Mouse (Mus musculus): ENCODE results near the gene Kdm7a. TPM values are rescaled to one million over a fixed set of nuclear protein-coding genes. Genes with fewer than 3 reads are reported as not detected.

The Kdm7a gene
- polyA plus RNA-seq, 1 experiment from 2014 or later = 9.1 TPM

DNA sequence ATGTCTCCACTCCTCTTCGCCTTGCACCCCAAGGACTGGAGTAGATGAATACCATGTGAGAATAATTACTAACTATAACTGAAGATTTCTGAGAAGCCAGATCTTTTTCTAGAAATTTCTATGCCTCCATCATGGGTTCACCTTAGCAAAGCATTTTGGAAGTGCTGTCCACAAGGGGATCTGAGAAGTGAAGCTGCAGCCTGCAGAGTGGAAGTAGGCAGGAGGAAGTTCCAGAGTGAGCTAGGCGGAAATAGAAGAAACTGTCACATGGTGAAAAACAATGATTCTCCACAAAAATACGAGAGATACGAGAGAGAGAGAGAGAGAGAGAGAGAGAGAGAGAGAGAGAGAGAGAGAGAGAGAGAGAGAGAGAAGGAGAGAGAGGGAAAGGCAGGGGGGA lies 26.0 kb upstream of the Kdm7a start:
- 0 out of 2 replicates have a peak, but pooled peaks cover 3% of the 10 kb centered on the region for H3K4me1 ChIP-seq (replicated peaks)
- no peak overlapping the region for H3K27ac ChIP-seq
- no peak overlapping the region for H3K4me2 ChIP-seq
- ATAC-seq (ENCODE audit: low read depth) = no peak
- H3K27me3 ChIP-seq = 0 out of 2 replicates have a peak, but pooled peaks cover 3% of the 10 kb centered on the region
- no peak overlapping the region for H3K4me3 ChIP-seq (replicated peaks)
- no peak overlapping the region for H3K9ac ChIP-seq
- 38% methylated on average over 4 of the region's 4 CpGs for WGBS (ENCODE audit: insufficient replicate concordance)
- DNase-seq = no peak
- no peaks in the 10 kb centered on the region for H3K36me3 ChIP-seq
- no peaks in the 10 kb centered on the region for H3K9me3 ChIP-seq (replicated peaks)

DNA sequence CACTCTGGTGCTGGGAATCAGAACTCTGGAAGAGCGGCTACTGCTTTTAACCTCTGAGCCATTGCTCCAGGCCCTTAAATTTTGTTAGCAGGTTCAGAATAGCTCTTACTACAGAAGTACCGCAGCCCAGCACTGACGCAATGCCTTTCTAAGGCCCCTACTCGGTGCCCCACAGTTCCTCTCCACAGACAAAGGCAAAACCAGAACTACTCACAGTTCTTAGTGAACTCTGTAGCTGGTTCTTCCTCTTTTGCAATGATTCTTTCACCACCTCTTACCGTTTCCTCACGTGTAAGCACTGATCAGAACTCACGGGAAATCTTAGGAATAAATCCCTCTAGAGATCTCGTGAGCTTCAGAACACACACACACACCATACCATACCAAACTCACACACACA lies 24.1 kb upstream of the Kdm7a start:
- 35% methylated on average over 8 of the region's 8 CpGs for WGBS (ENCODE audit: insufficient replicate concordance)
- Histone ChIP-seq H3K4me1 (replicated peaks) (no peaks in the 10 kb centered on the region), H3K9me3 (replicated peaks) (no peaks in the 10 kb centered on the region), H3K4me2 (no peak overlapping the region), H3K36me3 (no peaks in the 10 kb centered on the region), H3K4me3 (replicated peaks) (no peak overlapping the region), H3K9ac (no peak overlapping the region), H3K27me3 (0 out of 2 replicates have a peak, but pooled peaks cover 3% of the 10 kb centered on the region), H3K27ac (no peak overlapping the region)
- ATAC-seq (ENCODE audit: low read depth) = no peak
- no peak for DNase-seq

DNA sequence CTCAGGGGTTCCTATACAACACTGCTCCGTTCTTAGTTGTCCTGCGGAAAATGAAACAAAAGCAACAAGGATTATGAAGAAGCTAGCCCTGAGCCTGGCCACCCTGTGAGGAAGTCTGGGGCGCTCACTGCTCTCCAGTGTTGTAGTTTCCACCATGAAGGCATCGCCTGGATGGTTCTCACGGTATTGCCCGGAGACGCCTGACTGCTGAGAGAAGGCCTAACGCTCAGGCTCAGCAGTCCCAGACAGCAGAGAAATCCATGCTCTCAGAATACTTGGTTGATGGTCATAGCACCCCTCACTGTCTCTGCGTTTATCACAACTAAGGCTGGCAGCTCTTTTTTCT lies 20.0 kb upstream of the Kdm7a start:
- no peak overlapping the region for H3K4me2 ChIP-seq

DNA sequence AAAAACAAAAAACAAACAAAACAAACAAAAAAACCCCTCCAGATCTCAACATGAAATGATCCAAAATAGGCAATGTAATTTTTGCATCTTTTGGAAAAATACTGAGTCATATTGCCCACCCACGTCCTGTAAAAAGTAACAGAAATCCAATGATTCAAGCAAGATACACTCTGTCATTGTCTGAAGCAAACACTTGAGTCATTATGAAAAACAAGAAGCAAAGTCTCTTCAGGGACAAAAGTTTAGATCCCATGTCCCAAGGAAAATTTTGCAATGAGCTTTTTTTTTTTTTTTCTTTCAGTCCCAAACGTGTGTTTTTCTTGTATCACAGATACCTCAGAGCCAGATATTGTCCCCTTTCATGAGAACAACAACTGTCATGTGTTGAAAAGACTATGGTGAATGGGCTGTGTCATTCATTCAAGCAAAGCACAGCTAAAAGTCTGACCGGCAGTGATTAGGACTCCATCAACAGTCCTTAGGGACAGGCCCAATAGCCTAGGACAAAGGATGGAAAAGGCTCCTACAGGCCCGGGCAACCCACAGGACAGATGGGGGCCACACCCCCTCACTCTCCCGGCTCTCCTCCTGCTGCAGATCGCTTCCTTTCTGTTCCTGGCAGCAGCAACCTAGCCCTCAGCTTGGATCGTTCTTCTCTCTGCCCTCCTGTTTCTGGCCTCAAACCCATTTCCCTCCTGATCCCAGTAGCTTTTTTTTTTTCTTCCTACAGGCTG lies 19.5 kb upstream of the Kdm7a start:
- no peak overlapping the region for H3K27ac ChIP-seq
- 27% methylated on average over 7 of the region's 7 CpGs for WGBS (ENCODE audit: insufficient replicate concordance)
- H3K4me3 ChIP-seq (replicated peaks) = no peak overlapping the region
- H3K9me3 ChIP-seq (replicated peaks) = no peaks in the 10 kb centered on the region
- DNase-seq (no peak), ATAC-seq (ENCODE audit: low read depth) (no peak)
- H3K4me2 ChIP-seq = no peak overlapping the region
- H3K36me3 ChIP-seq = no peaks in the 10 kb centered on the region
- peaks cover 4% of the 10 kb centered on the region for H3K4me1 ChIP-seq (replicated peaks)
- no peak overlapping the region for H3K9ac ChIP-seq
- H3K27me3 ChIP-seq = no peaks in the 10 kb centered on the region

More for the DNA sequence above, 20.0 kb upstream of the Kdm7a start:
- WGBS (ENCODE audit: insufficient replicate concordance) = 47% methylated on average over 9 of the region's 9 CpGs
- no peaks in the 10 kb centered on the region for H3K36me3 ChIP-seq
- no peak overlapping the region for H3K4me3 ChIP-seq (replicated peaks)
- H3K27ac ChIP-seq = no peak overlapping the region
- DNase-seq (no peak), ATAC-seq (ENCODE audit: low read depth) (no peak)
- H3K4me1 ChIP-seq (replicated peaks) = peaks cover 4% of the 10 kb centered on the region
- no peaks in the 10 kb centered on the region for H3K27me3 ChIP-seq
- no peaks in the 10 kb centered on the region for H3K9me3 ChIP-seq (replicated peaks)
- no peak overlapping the region for H3K9ac ChIP-seq

DNA sequence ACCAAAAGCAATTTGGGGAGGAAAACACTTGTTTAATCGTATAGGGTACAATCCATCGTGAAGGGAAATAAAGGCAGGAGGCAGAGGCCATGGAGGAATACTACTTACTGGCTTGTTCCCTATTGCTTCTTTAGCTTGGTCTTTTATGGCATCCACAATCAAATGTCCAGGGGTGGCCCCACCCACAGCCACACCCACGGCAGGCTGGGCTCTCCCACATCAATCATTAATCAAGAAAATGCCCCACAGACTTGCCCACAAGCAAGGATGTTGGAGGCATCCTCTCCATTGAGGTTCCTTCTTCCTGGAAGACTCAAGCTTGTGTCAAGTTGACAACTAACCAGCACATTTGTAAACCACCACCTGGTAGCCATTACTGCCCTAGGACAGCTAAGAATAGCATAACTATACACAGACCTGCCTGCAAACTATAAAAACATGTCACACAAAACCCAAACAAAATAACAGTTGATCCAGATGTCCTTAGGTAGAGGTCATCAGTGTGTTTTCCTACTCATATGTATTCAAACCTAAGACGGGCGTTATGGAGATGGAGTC lies 16.8 kb upstream of the Kdm7a start:
- no peak overlapping the region for H3K4me2 ChIP-seq
- DNase-seq = no peak
- WGBS (ENCODE audit: insufficient replicate concordance) = 69% methylated on average over 5 of the region's 5 CpGs
- no peak overlapping the region for H3K27ac ChIP-seq
- H3K9ac ChIP-seq = no peak overlapping the region
- no peaks in the 10 kb centered on the region for H3K27me3 ChIP-seq
- peaks cover 4% of the 10 kb centered on the region for H3K4me1 ChIP-seq (replicated peaks)
- no peaks in the 10 kb centered on the region for H3K9me3 ChIP-seq (replicated peaks)
- no peak overlapping the region for H3K4me3 ChIP-seq (replicated peaks)
- no peaks in the 10 kb centered on the region for H3K36me3 ChIP-seq
- no peak for ATAC-seq (ENCODE audit: low read depth)

DNA sequence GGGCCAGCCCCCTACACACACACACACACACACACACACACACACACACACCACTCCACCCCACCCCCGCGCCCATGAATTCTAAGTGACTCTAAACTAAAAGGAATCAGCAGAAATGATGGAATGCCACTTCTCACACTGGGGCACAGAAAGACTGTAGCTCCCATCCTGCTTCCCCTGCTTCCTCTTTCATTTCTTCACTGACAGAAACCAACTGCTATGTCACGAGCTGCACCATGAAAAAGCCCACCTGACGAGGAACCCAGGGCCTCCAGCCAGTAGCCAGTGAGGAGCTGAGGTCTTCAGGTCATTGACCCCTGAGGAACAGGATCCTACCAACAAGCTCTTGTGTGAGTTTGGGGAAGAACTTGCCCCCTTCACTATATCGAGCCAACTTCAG lies 15.9 kb upstream of the Kdm7a start:
- WGBS (ENCODE audit: insufficient replicate concordance) = 49% methylated on average over 5 of the region's 5 CpGs

DNA sequence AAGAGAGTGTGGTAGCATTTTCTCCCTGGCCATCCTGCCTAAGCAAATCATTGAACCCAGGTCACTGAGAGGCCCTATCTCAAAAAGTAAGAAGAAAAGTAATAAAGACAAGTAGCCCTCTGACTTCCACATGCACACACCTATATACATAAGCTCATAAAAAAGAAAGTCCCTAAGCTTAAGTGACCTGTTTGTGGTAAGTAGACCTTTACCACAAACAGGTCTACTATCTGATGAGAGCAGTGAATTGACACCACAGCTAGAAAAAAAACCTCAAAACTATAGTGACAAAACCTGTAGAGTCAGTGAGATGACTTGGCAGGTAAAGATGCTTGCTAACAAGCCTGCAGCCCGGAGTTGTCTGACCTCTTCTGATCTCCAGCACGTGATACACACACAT lies 11.4 kb upstream of the Kdm7a start:
- no peak for ATAC-seq (ENCODE audit: low read depth)
- Histone ChIP-seq H3K36me3 (no peaks in the 10 kb centered on the region), H3K27me3 (no peaks in the 10 kb centered on the region), H3K4me1 (replicated peaks) (no peaks in the 10 kb centered on the region), H3K9me3 (replicated peaks) (no peaks in the 10 kb centered on the region), H3K9ac (no peak overlapping the region), H3K27ac (no peak overlapping the region), H3K4me2 (no peak overlapping the region), H3K4me3 (replicated peaks) (no peak overlapping the region)
- 64% methylated on average over 2 of the region's 2 CpGs for WGBS (ENCODE audit: insufficient replicate concordance)
- no peak for DNase-seq

More for the DNA sequence above, 15.9 kb upstream of the Kdm7a start:
- ATAC-seq (ENCODE audit: low read depth) (no peak), DNase-seq (no peak)
- H3K9ac ChIP-seq = no peak overlapping the region
- no peaks in the 10 kb centered on the region for H3K36me3 ChIP-seq
- H3K4me2 ChIP-seq = no peak overlapping the region
- H3K9me3 ChIP-seq (replicated peaks) = no peaks in the 10 kb centered on the region
- no peak overlapping the region for H3K27ac ChIP-seq
- no peak overlapping the region for H3K4me3 ChIP-seq (replicated peaks)
- H3K4me1 ChIP-seq (replicated peaks) = peaks cover 4% of the 10 kb centered on the region
- no peaks in the 10 kb centered on the region for H3K27me3 ChIP-seq

DNA sequence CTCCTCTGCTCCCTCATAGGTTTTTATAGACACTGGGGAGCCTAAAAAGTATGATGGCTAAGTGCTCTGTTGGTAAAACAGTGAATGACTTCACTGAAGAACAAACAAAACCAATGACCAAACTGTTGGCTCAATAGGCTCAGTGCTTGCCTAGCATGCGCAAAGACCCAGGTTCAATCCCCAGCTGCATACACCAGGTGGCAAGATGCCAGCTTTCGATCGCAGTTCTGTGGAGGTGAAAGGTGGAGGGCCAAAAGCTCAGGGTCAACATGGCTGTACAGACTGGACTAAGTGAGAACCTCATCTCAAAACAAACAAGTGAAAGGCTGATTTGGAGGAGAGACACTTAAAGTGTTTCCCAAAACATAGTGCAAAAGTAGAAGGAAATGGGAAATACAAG lies 10.5 kb upstream of the Kdm7a start:
- no peak overlapping the region for H3K4me3 ChIP-seq (replicated peaks)
- no peaks in the 10 kb centered on the region for H3K9me3 ChIP-seq (replicated peaks)
- ATAC-seq (ENCODE audit: low read depth) (no peak), DNase-seq (no peak)
- H3K4me1 ChIP-seq (replicated peaks) = no peaks in the 10 kb centered on the region
- no peaks in the 10 kb centered on the region for H3K36me3 ChIP-seq
- H3K9ac ChIP-seq = no peak overlapping the region
- H3K27ac ChIP-seq = no peak overlapping the region
- H3K4me2 ChIP-seq = no peak overlapping the region
- peaks cover 7% of the 10 kb centered on the region; the same call in 1 of the 2 replicates for H3K27me3 ChIP-seq
- 80% methylated on average over 3 of the region's 3 CpGs for whole genome bisulfite sequencing (ENCODE audit: insufficient replicate concordance)

GRCm38 (mm10) chr6:39214949-39215606 lies 8.5 kb upstream of the Kdm7a start:
- no peaks in the 10 kb centered on the region for H3K36me3 ChIP-seq
- no peak for DNase-seq

DNA sequence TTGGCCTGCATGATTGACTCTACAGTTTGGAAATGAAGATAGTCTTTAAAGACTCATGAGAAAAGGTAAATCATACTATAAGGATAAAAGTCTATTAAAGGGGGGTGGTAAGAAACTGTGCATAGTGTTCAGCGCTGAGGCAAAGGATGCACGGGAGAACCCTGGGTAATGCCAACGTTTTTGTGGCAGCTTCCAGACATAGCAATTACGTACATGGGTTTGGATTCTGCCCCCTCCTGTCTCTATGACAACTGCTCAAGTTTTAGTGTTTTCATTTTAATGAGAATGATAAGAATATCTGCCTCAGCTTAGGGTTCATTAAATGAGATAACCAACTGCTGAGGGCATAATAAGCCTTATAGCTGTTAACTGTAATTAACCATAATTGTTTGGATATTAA lies 3.1 kb upstream of the Kdm7a start:
- H3K9ac ChIP-seq = no peak overlapping the region
- H3K9me3 ChIP-seq (replicated peaks) = no peaks in the 10 kb centered on the region
- no peak overlapping the region for H3K27ac ChIP-seq
- WGBS (ENCODE audit: insufficient replicate concordance) = 65% methylated on average over 4 of the region's 4 CpGs
- DNase-seq = no peak
- H3K27me3 ChIP-seq = peaks cover 7% of the 10 kb centered on the region; the same call in 1 of the 2 replicates
- no peaks in the 10 kb centered on the region for H3K36me3 ChIP-seq
- no peak overlapping the region for H3K4me2 ChIP-seq
- no peak overlapping the region for H3K4me3 ChIP-seq (replicated peaks)
- peaks cover 3% of the 10 kb centered on the region for H3K4me1 ChIP-seq (replicated peaks)
- no peak for ATAC-seq (ENCODE audit: low read depth)

More at GRCm38 (mm10) chr6:39214949-39215606, 8.5 kb upstream of the Kdm7a start:
- no peak overlapping the region for H3K9ac ChIP-seq
- H3K4me2 ChIP-seq = no peak overlapping the region
- H3K27me3 ChIP-seq = peaks cover 7% of the 10 kb centered on the region; the same call in 1 of the 2 replicates
- H3K27ac ChIP-seq = no peak overlapping the region
- no peak for ATAC-seq (ENCODE audit: low read depth)
- H3K9me3 ChIP-seq (replicated peaks) = no peaks in the 10 kb centered on the region
- H3K4me1 ChIP-seq (replicated peaks) = no peaks in the 10 kb centered on the region
- no peak overlapping the region for H3K4me3 ChIP-seq (replicated peaks)
- 73% methylated on average over 5 of the region's 5 CpGs for WGBS (ENCODE audit: insufficient replicate concordance)

- no peak overlapping the region for H3K4me3 ChIP-seq (replicated peaks)
- H3K9ac ChIP-seq = no peak overlapping the region
- no peak overlapping the region for H3K4me2 ChIP-seq
- no peaks in the 10 kb centered on the region for H3K36me3 ChIP-seq
- no peaks in the 10 kb centered on the region for H3K9me3 ChIP-seq (replicated peaks)
- peaks cover 16% of the 10 kb centered on the region for H3K4me1 ChIP-seq (replicated peaks)
- no peak for DNase-seq
- whole genome bisulfite sequencing (ENCODE audit: insufficient replicate concordance) = 76% methylated on average over 4 of the region's 4 CpGs
- H3K27me3 ChIP-seq = peaks cover 7% of the 10 kb centered on the region; the same call in 1 of the 2 replicates
- no peak overlapping the region for H3K27ac ChIP-seq
- ATAC-seq (ENCODE audit: low read depth) = no peak
Measured at GRCm38 (mm10) chr6:39208181-39208580, 1.6 kb upstream of the Kdm7a start.

Data from liver, embryonic 13.5 days (tissue).